Mouse (Mus musculus) cortical plate, adult 2 months (tissue): ENCODE results near the gene Rasl2-9.

Experiments used
- CTCF ChIP-seq: fragments of 200-500 bp; IDR thresholded peaks from 2 replicates; pipeline ENCODE4 v1.5.1; 2011; ENCODE audit warnings: mild to moderate bottlenecking, control low read depth, low read length; ENCODE audit not compliant: insufficient read depth; ENCODE audit errors: extremely low read depth
- POLR2A ChIP-seq: fragments of 200-500 bp; IDR thresholded peaks from 2 replicates; pipeline ENCODE4 v1.6.1; 2011; ENCODE audit warnings: mild to moderate bottlenecking, low read length, control low read depth; ENCODE audit not compliant: insufficient read depth; ENCODE audit errors: extremely low read depth

DNA sequence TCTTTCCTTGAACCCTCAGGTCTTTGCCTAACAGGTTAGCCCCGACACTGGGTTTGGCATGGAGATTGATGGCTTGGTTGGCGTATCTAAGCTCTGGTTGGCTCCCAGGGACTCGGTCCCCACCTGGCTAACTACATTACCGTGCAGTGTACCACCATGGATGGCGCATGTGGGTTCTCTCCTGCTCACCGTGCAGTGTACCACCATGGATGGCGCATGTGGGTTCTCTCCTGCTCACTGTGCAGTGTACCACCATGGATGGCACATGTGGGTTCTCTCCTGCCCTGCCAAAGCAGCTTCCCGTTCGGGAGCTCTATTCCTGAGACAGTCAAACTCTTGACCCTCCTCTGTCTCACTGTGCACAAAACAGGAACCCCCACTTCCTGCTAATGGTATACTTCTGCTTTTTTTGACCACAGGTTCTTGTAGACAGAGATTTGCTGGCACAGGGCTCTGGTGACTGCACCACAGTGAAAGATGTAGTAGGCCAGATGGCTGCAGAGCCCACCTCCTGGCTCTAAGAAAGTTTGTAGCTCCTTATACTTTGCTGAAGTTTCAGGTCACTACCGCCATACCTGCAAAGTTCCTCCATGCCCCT is 24.6 kb downstream of the Rasl2-9 start:
- TF ChIP-seq POLR2A = no peak
- no peak for TF ChIP-seq CTCF
